In genomic region chr9:66239691-66240090, GRCm38 (mm10) we compare ENCODE assay signal across 18 mouse cellular contexts.
A peak's percentile ranks its signal among the peaks of the same experiment; 100 is the strongest.
DNase-seq lines count a peak whose midpoint lies in the region; ATAC-seq and TF ChIP-seq lines count a peak whose summit lies in the region.
"Had no signal": no experiment of that assay in that cellular context is flagged by ENCODE, and none has a peak within 500 bp of the region (broad histone marks: within the 10 kb centered on the region; RNA-seq: fewer than 3 reads in every experiment).

No protein-coding gene starts in this region.

- peak overlapping the region; percentile 85 for H3K27ac ChIP-seq in gastrocnemius, adult 2 months
- peak overlapping the region; percentile 11; the same call in 1 of the 2 replicates for H3K27ac ChIP-seq in liver, embryonic 11.5 days (ENCODE audit: low read depth, low read length)
- no peak overlapping the region for H3K27ac ChIP-seq in liver, postnatal 0 days (ENCODE audit: low read depth)
- H3K27ac ChIP-seq in lung, postnatal 0 days (ENCODE audit: low read length), result peak overlapping the region; percentile 72
- H3K27ac ChIP-seq: embryonic facial prominence, embryonic 15.5 days; forebrain, embryonic 10.5 days; hindbrain, embryonic 15.5 days; limb, embryonic 15.5 days had no signal

- no peak for TF ChIP-seq EP300 in liver, postnatal 0 days (IDR thresholded peaks at IDR 0.05; ENCODE audit: low read depth)
- no peak; the same call in 1 of the 2 replicates for TF ChIP-seq EP300 in lung, postnatal 0 days (IDR thresholded peaks at IDR 0.05)

- H3K4me3 ChIP-seq in gastrocnemius, adult 2 months, result no peak overlapping the region
- no peak overlapping the region for H3K4me3 ChIP-seq in liver, embryonic 11.5 days (ENCODE audit: low read depth, low read length)
- H3K4me3 ChIP-seq in liver, postnatal 0 days (ENCODE audit: low read depth, low read length), result no peak overlapping the region
- no peak overlapping the region for H3K4me3 ChIP-seq in lung, postnatal 0 days (ENCODE audit: low read depth, low read length)
- H3K4me3 ChIP-seq: embryonic facial prominence, embryonic 15.5 days; forebrain, embryonic 10.5 days; hindbrain, embryonic 15.5 days; limb, embryonic 15.5 days had no signal

- ATAC-seq in liver, embryonic 11.5 days (replicated peaks; ENCODE audit: low FRiP score), result peak; percentile 41; the same call in 1 of the 2 replicates
- ATAC-seq in liver, postnatal 0 days, result no peak
- ATAC-seq in lung, postnatal 0 days, result peak; percentile 79
- ATAC-seq: intestine, embryonic 16.5 days had no signal

- 47% methylated on average over 3 of the region's 3 CpGs for WGBS in liver, embryonic 11.5 days
- 51% methylated on average over 3 of the region's 3 CpGs for WGBS in liver, postnatal 0 days (ENCODE audit: insufficient replicate concordance)
- 38% methylated on average over 3 of the region's 3 CpGs for WGBS in lung, postnatal 0 days

- no peaks in the 10 kb centered on the region for H3K27me3 ChIP-seq in liver, embryonic 11.5 days (replicated peaks; ENCODE audit: control insufficient read depth, insufficient read depth, low read length)
- no peaks in the 10 kb centered on the region for H3K27me3 ChIP-seq in liver, postnatal 0 days (ENCODE audit: insufficient read depth, low read length)
- H3K27me3 ChIP-seq in lung, postnatal 0 days (replicated peaks; ENCODE audit: insufficient read depth, low read length), result no peaks in the 10 kb centered on the region
- H3K27me3 ChIP-seq: embryonic facial prominence, embryonic 15.5 days; hindbrain, embryonic 15.5 days; limb, embryonic 15.5 days had no signal

- intact Hi-C loops in gastrocnemius, adult 2 months (cut with DNase I), result loop anchor here (2.0 to 5.0 kb wide), 2 partner anchors 15 to 38 kb away; no protein-coding TSS in a partner anchor

- DNase-seq in gastrocnemius, adult 2 months, result no peak
- DNase-seq in gastrocnemius, adult 18-20 months (ENCODE audit: low spot score), result no peak
- no peak for DNase-seq in liver, embryonic 11.5 days (ENCODE audit: low spot score)
- no peak for DNase-seq in liver, postnatal 0 days
- peak; percentile 86 for DNase-seq in lung, postnatal 0 days (ENCODE audit: low spot score)
- no peak for DNase-seq in spleen, postnatal 4 days (ENCODE audit: low spot score in 2 of 2)
- DNase-seq in gastrocnemius, adult 8-10 months (ENCODE audit: low spot score in 2 of 2), result no peak
- no peak for DNase-seq in layer of hippocampus, postnatal 36 days
- DNase-seq: adrenal gland, postnatal 25 days; cerebellum, adult 9-10 months; gastrocnemius, postnatal 25 days; heart, postnatal 14 days; right cerebral cortex, postnatal 14 days had no signal

- TF ChIP-seq CTCF in gastrocnemius, adult 2 months (IDR thresholded peaks at IDR 0.05), result no peak
- no peak for TF ChIP-seq CTCF in liver, postnatal 0 days (IDR thresholded peaks at IDR 0.05; ENCODE audit: low read depth)
- TF ChIP-seq CTCF in lung, postnatal 0 days (IDR thresholded peaks at IDR 0.05), result no peak

- H3K36me3 ChIP-seq in liver, embryonic 11.5 days (ENCODE audit: control insufficient read depth, insufficient read depth, low read length), result no peaks in the 10 kb centered on the region
- peaks cover 8% of the 10 kb centered on the region for H3K36me3 ChIP-seq in liver, postnatal 0 days (replicated peaks; ENCODE audit: insufficient read depth, low read length)
- no peaks in the 10 kb centered on the region for H3K36me3 ChIP-seq in lung, postnatal 0 days (ENCODE audit: insufficient read depth, low read length)
- H3K36me3 ChIP-seq: embryonic facial prominence, embryonic 15.5 days; hindbrain, embryonic 15.5 days; limb, embryonic 15.5 days had no signal

- peaks cover 23% of the 10 kb centered on the region for H3K4me1 ChIP-seq in liver, embryonic 11.5 days (replicated peaks; ENCODE audit: control insufficient read depth, insufficient read depth, low read length)
- H3K4me1 ChIP-seq in liver, postnatal 0 days (ENCODE audit: insufficient read depth), result peaks cover 32% of the 10 kb centered on the region
- peaks cover 3% of the 10 kb centered on the region; the same call in 1 of the 2 replicates for H3K4me1 ChIP-seq in lung, postnatal 0 days (ENCODE audit: insufficient read depth, low read depth, low read length)
- H3K4me1 ChIP-seq: hindbrain, embryonic 15.5 days had no signal

- 0 out of 2 replicates have a peak overlapping the region, but pooled peaks have one; percentile 11 for H3K9ac ChIP-seq in liver, embryonic 11.5 days (ENCODE audit: low read depth, low read length)
- no peak overlapping the region for H3K9ac ChIP-seq in liver, postnatal 0 days (replicated peaks)
- no peak overlapping the region for H3K9ac ChIP-seq in lung, postnatal 0 days (replicated peaks; ENCODE audit: low read depth)
- H3K9ac ChIP-seq: embryonic facial prominence, embryonic 15.5 days; hindbrain, embryonic 15.5 days; limb, embryonic 15.5 days had no signal

- no peaks in the 10 kb centered on the region for H3K9me3 ChIP-seq in liver, embryonic 11.5 days (ENCODE audit: control insufficient read depth, low read length)
- H3K9me3 ChIP-seq in liver, postnatal 0 days (ENCODE audit: low read length), result 0 out of 2 replicates have a peak, but pooled peaks cover 3% of the 10 kb centered on the region
- H3K9me3 ChIP-seq in lung, postnatal 0 days (ENCODE audit: low read length), result no peaks in the 10 kb centered on the region
- H3K9me3 ChIP-seq: embryonic facial prominence, embryonic 15.5 days; forebrain, embryonic 10.5 days; hindbrain, embryonic 15.5 days; limb, embryonic 15.5 days had no signal

- H3K4me2 ChIP-seq in liver, embryonic 11.5 days, result no peak overlapping the region; the same call in 1 of the 2 replicates
- no peak overlapping the region for H3K4me2 ChIP-seq in liver, postnatal 0 days (ENCODE audit: low read depth, low read length)
- no peak overlapping the region for H3K4me2 ChIP-seq in lung, postnatal 0 days (replicated peaks; ENCODE audit: low read depth, low read length)
- H3K4me2 ChIP-seq: embryonic facial prominence, embryonic 15.5 days; hindbrain, embryonic 15.5 days; limb, embryonic 15.5 days had no signal
